Mouse (Mus musculus) lung, postnatal 4 days (tissue): ENCODE measurements at regions not wholly inside any gene's neighbourhood (a gene's known extent, or its start where the extent isn't known, plus 50 kb on each side); places are given as distances from the start of the nearest gene placed in this dataset.
A peak's percentile ranks its signal among the peaks of the same experiment; 100 is the strongest.

Experiments
- DNase-seq, 2 experiments: peaks; one replicate each; pipeline ENCODE4 v3.0.0; 2021

GRCm38 (mm10) chr7:37343021-37343593, 430.3 kb downstream of the Zfp536 start:
- no peak for DNase-seq

DNA sequence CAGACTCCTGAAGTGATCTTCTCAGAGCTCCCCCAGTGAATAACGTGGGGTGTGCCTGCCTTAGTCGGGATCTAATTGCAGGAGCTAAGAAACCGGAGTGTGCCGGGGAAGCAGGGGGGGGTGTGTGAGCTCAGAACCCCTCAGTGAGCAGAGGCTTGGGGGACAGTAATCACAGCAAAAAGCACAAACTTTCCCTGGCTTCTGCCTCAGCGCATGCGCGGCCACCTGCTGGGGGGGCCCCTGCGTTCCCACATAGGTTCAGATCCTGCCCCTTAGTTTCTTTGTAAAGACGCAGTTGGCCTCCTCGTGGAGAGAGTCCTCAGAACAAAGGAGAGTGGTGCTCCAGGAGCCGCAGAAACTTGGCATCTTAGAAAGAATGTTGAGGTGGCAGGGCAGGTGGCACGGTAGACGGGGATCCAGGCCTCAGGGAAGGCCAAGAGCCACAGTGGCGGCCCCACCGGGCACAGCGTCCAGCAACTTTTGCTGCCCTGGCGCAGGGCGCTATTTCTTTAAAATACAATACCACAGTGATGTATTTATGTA, 429.7 kb downstream of the Zfp536 start:
- no peak for DNase-seq

- peak; percentile 62 to 79 for DNase-seq
Observed at GRCm38 (mm10) chr7:37346041-37346440, 427.4 kb downstream of the Zfp536 start.

- peak; percentile 81 to 90 for DNase-seq
Observed at GRCm38 (mm10) chr7:37357647-37358395, 415.6 kb downstream of the Zfp536 start.

DNA sequence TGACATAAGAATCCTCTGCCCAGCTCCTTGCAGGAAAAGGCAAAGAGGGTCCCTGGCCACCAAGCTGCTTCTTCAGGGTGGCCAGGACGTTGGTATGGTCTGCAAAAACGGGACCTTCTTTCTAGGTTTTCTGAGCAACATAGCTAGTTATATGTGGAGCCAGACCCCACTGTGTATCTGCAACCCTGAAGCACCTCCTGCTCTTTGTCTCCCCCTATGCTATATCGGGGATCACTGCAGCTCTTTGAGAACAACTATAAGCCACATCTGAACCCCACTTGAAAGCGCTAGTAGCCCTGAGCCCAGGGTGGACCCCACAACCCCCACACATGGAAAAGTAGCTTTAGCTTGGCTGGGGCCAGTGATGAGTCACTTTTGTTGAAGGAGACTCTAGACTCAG, 414.9 kb downstream of the Zfp536 start:
- DNase-seq, result no peak

DNA sequence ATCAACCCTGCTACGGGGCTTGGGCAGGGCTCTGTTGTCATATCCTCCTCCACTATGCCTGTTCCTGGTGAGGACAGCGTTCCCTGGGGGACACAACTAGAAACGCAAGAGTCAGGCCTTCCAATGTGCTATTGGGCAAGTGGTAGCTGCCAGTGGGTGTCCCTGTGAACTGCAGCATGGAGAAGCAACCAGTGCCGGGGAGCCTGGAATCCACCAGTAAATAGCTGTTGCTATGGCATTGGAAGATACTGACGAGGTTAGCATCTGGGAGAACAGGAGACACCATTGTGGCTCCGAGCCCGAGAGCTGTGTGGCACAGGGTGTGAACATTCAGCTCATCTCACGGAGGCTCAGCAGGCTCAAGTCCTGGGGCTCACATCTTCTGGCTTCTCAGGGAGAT, 414.0 kb downstream of the Zfp536 start:
- DNase-seq, result no peak

DNA sequence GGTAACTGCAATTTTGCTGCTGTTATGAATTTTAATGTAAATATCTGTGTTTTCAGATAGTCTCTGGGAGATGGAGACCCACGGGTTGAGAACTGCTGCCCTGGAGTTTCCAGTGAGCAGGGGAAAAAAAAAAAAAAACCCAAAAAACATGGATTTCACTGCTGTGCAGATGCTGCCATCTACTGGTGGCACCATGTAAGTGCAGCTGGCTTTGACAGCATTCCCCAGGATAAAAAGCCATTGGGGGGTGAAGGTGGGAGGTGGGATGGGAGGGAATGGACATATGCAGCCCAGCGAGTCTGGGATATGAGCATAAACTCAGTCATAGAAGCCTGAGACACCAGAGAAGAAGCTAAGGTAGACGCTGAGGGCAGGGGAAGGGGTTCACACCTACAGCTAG, 413.3 kb downstream of the Zfp536 start:
- DNase-seq, result peak in 1 of 2 experiments; percentile 47

GRCm38 (mm10) chr7:37361802-37362441, 411.5 kb downstream of the Zfp536 start:
- peak; percentile 52 to 67 for DNase-seq

GRCm38 (mm10) chr7:37362879-37363278, 410.6 kb downstream of the Zfp536 start:
- no peak for DNase-seq

- no peak for DNase-seq
Observed at GRCm38 (mm10) chr7:37363629-37364175, 409.7 kb downstream of the Zfp536 start.

- no peak for DNase-seq
Observed at GRCm38 (mm10) chr7:37364221-37364620, 409.2 kb downstream of the Zfp536 start.

GRCm38 (mm10) chr7:37366006-37366405, 407.4 kb downstream of the Zfp536 start:
- peak; percentile 53 to 54 for DNase-seq

- no peak for DNase-seq
Observed at GRCm38 (mm10) chr7:37369698-37370097, 403.7 kb downstream of the Zfp536 start.

GRCm38 (mm10) chr7:37373864-37374263, 399.6 kb downstream of the Zfp536 start:
- DNase-seq, result peak; percentile 72 to 84

DNA sequence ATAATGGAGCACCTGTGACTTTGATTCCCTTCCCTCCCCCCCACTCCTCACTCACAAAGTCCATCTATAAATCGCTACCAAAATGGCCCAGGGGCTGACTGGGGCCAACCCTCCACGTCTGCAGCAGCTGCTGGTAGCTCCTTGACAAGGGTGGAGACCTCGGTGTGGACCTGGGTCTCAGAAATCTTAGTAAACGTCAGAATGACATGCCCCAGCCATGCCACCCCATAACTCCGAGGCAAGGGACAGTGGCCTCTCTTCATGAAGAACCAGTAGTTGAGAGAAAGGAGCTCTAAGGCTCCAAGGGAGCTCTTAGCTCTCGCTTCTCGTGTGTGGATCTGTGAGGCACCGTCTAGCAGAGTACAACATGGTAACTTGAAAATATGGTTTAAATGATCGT, 398.4 kb downstream of the Zfp536 start:
- no peak for DNase-seq

- no peak for DNase-seq
Observed at GRCm38 (mm10) chr7:37375591-37375990, 397.9 kb downstream of the Zfp536 start.

DNA sequence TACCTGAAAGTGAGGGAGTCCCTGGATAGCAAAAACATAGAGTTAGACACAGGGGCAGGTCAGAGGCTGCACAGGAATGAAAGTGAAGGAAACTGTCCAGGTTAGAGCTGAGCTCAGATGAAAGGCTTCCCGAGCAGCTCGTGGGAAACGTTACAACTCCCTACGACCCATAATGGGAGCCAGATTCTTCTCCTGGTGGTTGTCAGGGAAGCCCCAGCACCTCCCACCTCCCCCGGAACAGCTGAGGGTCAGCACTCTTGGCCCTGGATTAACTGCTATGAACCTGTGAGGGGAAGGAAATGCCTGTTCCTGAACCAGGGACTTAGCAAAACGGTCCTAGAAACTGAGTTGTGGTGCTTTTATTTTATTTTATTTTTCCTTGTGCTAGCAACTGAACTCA, 397.2 kb downstream of the Zfp536 start:
- no peak for DNase-seq

GRCm38 (mm10) chr7:37377889-37378521, 395.4 kb downstream of the Zfp536 start:
- no peak for DNase-seq

- DNase-seq, result no peak
Observed at GRCm38 (mm10) chr7:37387871-37388270, 385.6 kb downstream of the Zfp536 start.

- no peak for DNase-seq
Observed at GRCm38 (mm10) chr7:37388843-37389702, 384.4 kb downstream of the Zfp536 start.

DNA sequence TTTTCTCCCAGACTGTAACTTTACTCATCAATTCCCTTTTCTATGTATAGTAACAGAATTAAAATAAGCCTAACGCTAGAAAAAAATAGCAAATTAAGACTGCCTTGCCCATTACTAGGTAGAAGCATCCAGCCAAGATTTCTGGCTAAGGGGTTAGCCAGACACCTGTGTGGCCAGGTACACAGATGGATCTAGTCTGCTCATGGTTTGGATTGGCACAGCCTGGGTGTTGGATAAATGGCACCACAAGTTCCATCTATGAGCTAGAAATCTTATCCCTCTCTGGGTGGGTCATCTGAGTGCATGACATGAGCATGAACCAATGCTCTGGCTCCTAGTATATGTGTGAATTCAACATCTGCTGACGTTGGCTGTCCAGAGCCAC, 383.7 kb downstream of the Zfp536 start:
- no peak for DNase-seq

GRCm38 (mm10) chr7:37390271-37390670, 383.2 kb downstream of the Zfp536 start:
- no peak for DNase-seq
